Mouse (Mus musculus) left cerebral cortex, postnatal 25 days (tissue): ENCODE measurements around the gene Coro2a. TPM values are rescaled to one million over a fixed set of nuclear protein-coding genes. Genes with fewer than 3 reads are reported as not detected.

ENCODE experiments used
- DNase-seq, 2 experiments: peaks; one replicate each; pipeline ENCODE4 v3.0.0; 2022; ENCODE audit warnings: low spot score in 2 of 2, mixed read lengths in 1 of 2
- intact Hi-C: fragments of 180-260 bp; cut with DNase I; formaldehyde crosslinking; loops from one replicate; pipeline ENCODE4 v1.15.1; 2025
- total RNA-seq, 2 experiments: library from RNA; stranded (reverse); gene quantifications; 2 replicates each; pipeline ENCODE4 v1.2.3; 2021

Gene Coro2a
- total RNA-seq, 2 experiments from 2014 or later = 26.2 to 29.7 TPM

- intact Hi-C loops = loop anchor here (10.0 kb wide), 1 partner anchor 552 kb away; the partner anchor contains the start of gene Anks6
Measured at GRCm38 (mm10) chr4:46502606-46503502, 99.1 kb downstream of the Coro2a start.

GRCm38 (mm10) chr4:46498976-46499375 is 103.0 kb downstream of the Coro2a start:
- DNase-seq = peak in 1 of 2 experiments; percentile 39
- intact Hi-C loops = no loop called here

More at GRCm38 (mm10) chr4:46502606-46503502, 99.1 kb downstream of the Coro2a start:
- no peak for DNase-seq

GRCm38 (mm10) chr4:46498511-46498910 is 103.5 kb downstream of the Coro2a start:
- intact Hi-C loops = no loop called here
- no peak for DNase-seq

- peak; percentile 52 to 66 for DNase-seq
- intact Hi-C loops = no loop called here
Measured at GRCm38 (mm10) chr4:46497286-46497892, 104.6 kb downstream of the Coro2a start.

- intact Hi-C loops = no loop called here
Measured at GRCm38 (mm10) chr4:46495543-46495942, 106.5 kb downstream of the Coro2a start.

GRCm38 (mm10) chr4:46493071-46493470 is 108.9 kb downstream of the Coro2a start:
- no peak for DNase-seq
- intact Hi-C loops = no loop called here

More at GRCm38 (mm10) chr4:46495543-46495942, 106.5 kb downstream of the Coro2a start:
- no peak for DNase-seq

- intact Hi-C loops = loop anchor here (5.0 kb wide), 1 partner anchor 37 kb away; the partner anchor contains the start of gene Anp32b
- peak; percentile 94 to 96 for DNase-seq
Measured at GRCm38 (mm10) chr4:46489028-46489925, 112.7 kb downstream of the Coro2a start, which contains the start of gene Nans. Gene Nans (plus strand): TSS chr4:46489248.

- peak; percentile 44 to 60 for DNase-seq
- intact Hi-C loops = loop anchor here (5.0 kb wide), 1 partner anchor 35 kb away; the partner anchor contains the start of gene Anp32b
Measured at GRCm38 (mm10) chr4:46487348-46487747, 114.7 kb downstream of the Coro2a start.

Other genes with a start within 250 kb of the Coro2a start
- gene Trmo, start 212.8 kb downstream of the Coro2a start, total RNA-seq = 1 to 10 TPM; 4.2 to 4.7 TPM
- gene Hemgn, start 188.7 kb downstream of the Coro2a start, total RNA-seq = not detected
- gene Anp32b, start 151.3 kb downstream of the Coro2a start, total RNA-seq = 10 to 100 TPM; 43.3 to 43.9 TPM
- gene Nans, start 113.0 kb downstream of the Coro2a start, total RNA-seq = 10 to 100 TPM; 19.4 to 19.7 TPM
- 1 to 10 TPM in 1 of 2 experiments, under 1 TPM in 1; 0.76 to 1.4 TPM for gene Trim14, start 66.1 kb downstream of the Coro2a start, total RNA-seq
- 1 to 10 TPM; 2.6 to 3.3 TPM for gene Tbc1d2, start 48.0 kb upstream of the Coro2a start, total RNA-seq